Mouse (Mus musculus): ENCODE results near the gene Nek6. TPM values are rescaled to one million over a fixed set of nuclear protein-coding genes. Genes with fewer than 3 reads are reported as not detected.

Nek6 gene
- polyA plus RNA-seq, 1 experiment: 17.2 TPM

DNA sequence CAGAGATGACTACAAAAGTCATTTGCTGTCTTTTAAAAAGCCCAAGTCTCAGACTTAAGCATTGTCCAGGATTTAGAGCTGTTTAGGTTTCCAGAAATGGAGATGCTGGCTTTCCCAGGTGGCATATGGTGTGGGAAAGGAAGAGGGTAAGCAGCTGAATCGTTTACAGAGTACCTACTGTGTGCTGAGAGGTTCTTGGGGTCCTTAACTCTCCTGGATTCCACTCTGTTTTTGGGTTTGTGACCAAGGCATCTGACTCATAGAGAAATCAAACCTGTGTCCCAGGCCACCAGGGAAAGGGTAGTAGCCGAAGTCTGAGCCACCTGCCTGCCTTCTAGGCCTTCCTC lies 1.7 kb downstream of the Nek6 start:
- TF ChIP-seq POLR2A (IDR thresholded peaks at IDR 0.05; ENCODE audit: control insufficient read depth, extremely low read depth, insufficient read depth, low read length, poor library complexity): no peak
- no peak for TF ChIP-seq CTCF (IDR thresholded peaks at IDR 0.05; ENCODE audit: borderline replicate concordance, control insufficient read depth, extremely low read depth, insufficient read depth, low read length, poor library complexity)
- DNase-seq: no peak
- no peaks in the 10 kb centered on the region for H3K36me3 ChIP-seq (ENCODE audit: control insufficient read depth, insufficient read depth, low read length)
- no peak overlapping the region for H3K27ac ChIP-seq (ENCODE audit: control insufficient read depth, insufficient read depth, low read length)
- peaks cover 8% of the 10 kb centered on the region for H3K4me1 ChIP-seq (replicated peaks; ENCODE audit: control insufficient read depth, insufficient read depth, low read length)
- 80% methylated on average over 2 of the region's 2 CpGs for WGBS
- H3K4me3 ChIP-seq (ENCODE audit: control insufficient read depth, insufficient read depth, low read length): no peak overlapping the region
- H3K27me3 ChIP-seq (ENCODE audit: control insufficient read depth, insufficient read depth, low read length): no peaks in the 10 kb centered on the region

DNA sequence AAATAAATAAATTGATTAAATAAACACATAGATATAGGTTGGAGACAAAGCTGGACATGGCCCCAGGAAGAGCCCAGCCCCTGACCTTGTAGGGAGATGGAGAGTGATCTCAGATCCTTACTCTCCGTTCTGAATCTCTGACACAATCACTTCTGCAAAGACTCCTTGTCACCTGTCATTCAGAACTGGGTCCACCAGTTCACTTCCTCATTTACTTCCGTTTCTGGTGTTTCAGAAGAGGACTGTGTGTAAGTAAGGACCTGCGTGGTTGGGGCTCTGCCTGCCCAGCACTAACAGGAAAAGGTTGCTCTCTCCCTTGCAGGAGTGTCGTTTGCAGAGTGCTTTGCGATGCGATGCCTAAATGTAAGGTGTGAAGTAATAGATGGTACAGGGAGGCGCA lies 3.0 kb downstream of the Nek6 start:
- WGBS: 17% methylated on average over 7 of the region's 7 CpGs
- no peak for DNase-seq
- TF ChIP-seq CTCF (IDR thresholded peaks at IDR 0.05; ENCODE audit: borderline replicate concordance, control insufficient read depth, extremely low read depth, insufficient read depth, low read length, poor library complexity) (no peak), POLR2A (IDR thresholded peaks at IDR 0.05; ENCODE audit: control insufficient read depth, extremely low read depth, insufficient read depth, low read length, poor library complexity) (no peak)
- Histone ChIP-seq H3K4me1 (replicated peaks; ENCODE audit: control insufficient read depth, insufficient read depth, low read length) (peaks cover 8% of the 10 kb centered on the region), H3K27me3 (ENCODE audit: control insufficient read depth, insufficient read depth, low read length) (no peaks in the 10 kb centered on the region), H3K4me3 (ENCODE audit: control insufficient read depth, insufficient read depth, low read length) (no peak overlapping the region), H3K27ac (ENCODE audit: control insufficient read depth, insufficient read depth, low read length) (no peak overlapping the region), H3K36me3 (ENCODE audit: control insufficient read depth, insufficient read depth, low read length) (no peaks in the 10 kb centered on the region)

DNA sequence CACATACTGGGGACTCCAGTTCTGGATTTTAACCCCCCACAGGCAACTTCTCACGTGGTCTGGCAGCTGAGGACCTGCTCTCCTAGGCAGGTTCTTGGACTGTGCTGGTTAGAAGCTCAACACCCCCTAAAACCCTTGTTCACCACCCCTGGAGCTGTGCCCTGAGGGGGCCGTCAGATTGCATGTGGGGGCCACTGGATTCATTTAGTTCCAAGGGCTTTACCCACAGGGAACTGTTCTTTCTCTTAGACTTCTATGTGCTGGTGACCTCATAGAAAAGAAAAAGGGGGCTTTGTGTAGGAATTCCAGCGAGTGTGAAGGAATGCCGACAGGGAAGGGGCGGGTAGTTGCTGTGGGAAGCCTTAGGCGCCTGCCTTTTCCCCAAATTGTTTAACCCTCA lies 4.0 kb downstream of the Nek6 start:
- no peak for TF ChIP-seq POLR2A (IDR thresholded peaks at IDR 0.05; ENCODE audit: control insufficient read depth, extremely low read depth, insufficient read depth, low read length, poor library complexity)
- no peak for TF ChIP-seq CTCF (IDR thresholded peaks at IDR 0.05; ENCODE audit: borderline replicate concordance, control insufficient read depth, extremely low read depth, insufficient read depth, low read length, poor library complexity)
- DNase-seq: no peak
- WGBS: 93% methylated on average over 6 of the region's 6 CpGs
- Histone ChIP-seq H3K36me3 (ENCODE audit: control insufficient read depth, insufficient read depth, low read length) (no peaks in the 10 kb centered on the region), H3K4me3 (ENCODE audit: control insufficient read depth, insufficient read depth, low read length) (no peak overlapping the region), H3K27me3 (ENCODE audit: control insufficient read depth, insufficient read depth, low read length) (no peaks in the 10 kb centered on the region), H3K27ac (ENCODE audit: control insufficient read depth, insufficient read depth, low read length) (no peak overlapping the region), H3K4me1 (replicated peaks; ENCODE audit: control insufficient read depth, insufficient read depth, low read length) (peaks cover 8% of the 10 kb centered on the region)

DNA sequence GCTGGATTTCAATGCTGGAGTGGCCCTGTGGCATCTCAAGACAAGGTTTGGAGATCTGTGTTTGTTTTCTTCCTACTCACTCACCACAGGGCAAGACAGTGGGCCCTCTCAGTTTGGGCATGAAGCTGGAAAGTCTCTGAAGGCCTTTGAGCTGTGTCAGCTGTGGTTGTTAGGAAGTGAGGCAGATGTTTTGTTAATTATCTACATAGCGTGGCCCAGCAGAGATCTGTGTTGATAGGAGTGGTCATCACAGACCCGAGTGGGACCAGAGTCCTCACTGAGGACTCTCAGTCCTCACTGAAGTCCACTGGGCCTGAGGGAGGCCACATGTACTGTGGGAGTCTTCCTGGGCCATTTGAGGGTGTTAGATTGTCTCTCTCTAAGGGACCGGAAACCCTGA lies 5.0 kb downstream of the Nek6 start:
- DNase-seq: no peak
- H3K4me1 ChIP-seq (replicated peaks; ENCODE audit: control insufficient read depth, insufficient read depth, low read length): peaks cover 5% of the 10 kb centered on the region
- H3K4me3 ChIP-seq (ENCODE audit: control insufficient read depth, insufficient read depth, low read length): no peak overlapping the region

DNA sequence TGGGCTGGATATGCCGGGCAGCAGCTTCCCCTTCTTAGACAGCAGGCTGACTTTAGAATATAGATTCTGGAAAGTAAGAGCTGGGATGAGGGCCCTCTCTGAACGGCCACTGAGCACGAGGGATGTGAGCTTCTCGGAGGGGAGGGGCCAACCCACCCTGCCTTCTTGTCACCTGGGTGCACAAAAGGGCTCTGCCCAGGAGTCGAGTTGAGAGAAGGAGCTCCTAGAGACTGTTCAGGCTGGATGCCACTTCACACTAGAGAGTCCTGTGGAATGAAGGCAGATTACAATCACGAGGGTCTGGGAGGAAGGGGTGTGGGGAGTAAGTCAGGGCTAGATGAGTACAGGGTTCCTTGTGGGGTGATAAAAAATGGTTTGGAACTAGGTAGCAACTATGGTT lies 5.6 kb downstream of the Nek6 start:
- no peaks in the 10 kb centered on the region for H3K27me3 ChIP-seq (ENCODE audit: control insufficient read depth, insufficient read depth, low read length)
- TF ChIP-seq POLR2A (IDR thresholded peaks at IDR 0.05; ENCODE audit: control insufficient read depth, extremely low read depth, insufficient read depth, low read length, poor library complexity) (no peak), CTCF (IDR thresholded peaks at IDR 0.05; ENCODE audit: borderline replicate concordance, control insufficient read depth, extremely low read depth, insufficient read depth, low read length, poor library complexity) (no peak)
- no peaks in the 10 kb centered on the region for H3K36me3 ChIP-seq (ENCODE audit: control insufficient read depth, insufficient read depth, low read length)
- H3K4me1 ChIP-seq (replicated peaks; ENCODE audit: control insufficient read depth, insufficient read depth, low read length): peaks cover 2% of the 10 kb centered on the region
- DNase-seq: no peak
- H3K4me3 ChIP-seq (ENCODE audit: control insufficient read depth, insufficient read depth, low read length): no peak overlapping the region
- WGBS: 89% methylated on average over 6 of the region's 6 CpGs
- H3K27ac ChIP-seq (ENCODE audit: control insufficient read depth, insufficient read depth, low read length): no peak overlapping the region

More for the DNA sequence above, 5.0 kb downstream of the Nek6 start:
- Histone ChIP-seq H3K36me3 (ENCODE audit: control insufficient read depth, insufficient read depth, low read length) (no peaks in the 10 kb centered on the region), H3K27ac (ENCODE audit: control insufficient read depth, insufficient read depth, low read length) (no peak overlapping the region), H3K27me3 (ENCODE audit: control insufficient read depth, insufficient read depth, low read length) (no peaks in the 10 kb centered on the region)
- TF ChIP-seq POLR2A (IDR thresholded peaks at IDR 0.05; ENCODE audit: control insufficient read depth, extremely low read depth, insufficient read depth, low read length, poor library complexity): no peak
- TF ChIP-seq CTCF (IDR thresholded peaks at IDR 0.05; ENCODE audit: borderline replicate concordance, control insufficient read depth, extremely low read depth, insufficient read depth, low read length, poor library complexity): no peak
- WGBS: 89% methylated on average over 3 of the region's 3 CpGs

DNA sequence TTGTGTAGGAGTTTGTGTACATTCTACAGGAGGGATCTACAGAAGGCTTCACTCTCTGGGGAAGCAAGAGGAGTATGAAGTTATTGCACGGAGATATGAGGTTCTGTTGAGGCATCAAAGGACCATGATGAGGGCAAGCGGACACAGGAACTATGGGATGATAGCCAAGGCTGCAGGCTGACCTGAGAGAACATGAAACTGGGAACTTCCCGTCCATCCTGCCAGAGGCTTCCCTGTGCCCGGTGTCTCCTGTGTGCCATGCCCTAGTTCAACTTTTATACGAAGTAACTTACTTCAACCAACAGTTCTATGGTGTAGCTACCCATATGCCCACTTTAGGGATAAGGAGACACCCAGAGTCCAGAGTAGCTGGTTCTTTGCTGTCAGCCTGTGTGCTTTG lies 7.3 kb downstream of the Nek6 start:
- H3K27me3 ChIP-seq (ENCODE audit: control insufficient read depth, insufficient read depth, low read length): no peaks in the 10 kb centered on the region
- no peaks in the 10 kb centered on the region for H3K36me3 ChIP-seq (ENCODE audit: control insufficient read depth, insufficient read depth, low read length)
- H3K4me3 ChIP-seq (ENCODE audit: control insufficient read depth, insufficient read depth, low read length): no peak overlapping the region
- no peak for TF ChIP-seq POLR2A (IDR thresholded peaks at IDR 0.05; ENCODE audit: control insufficient read depth, extremely low read depth, insufficient read depth, low read length, poor library complexity)
- no peak for TF ChIP-seq CTCF (IDR thresholded peaks at IDR 0.05; ENCODE audit: borderline replicate concordance, control insufficient read depth, extremely low read depth, insufficient read depth, low read length, poor library complexity)
- no peak overlapping the region for H3K27ac ChIP-seq (ENCODE audit: control insufficient read depth, insufficient read depth, low read length)
- no peaks in the 10 kb centered on the region for H3K4me1 ChIP-seq (replicated peaks; ENCODE audit: control insufficient read depth, insufficient read depth, low read length)
- DNase-seq: no peak
- WGBS: 94% methylated on average over 5 of the region's 5 CpGs

DNA sequence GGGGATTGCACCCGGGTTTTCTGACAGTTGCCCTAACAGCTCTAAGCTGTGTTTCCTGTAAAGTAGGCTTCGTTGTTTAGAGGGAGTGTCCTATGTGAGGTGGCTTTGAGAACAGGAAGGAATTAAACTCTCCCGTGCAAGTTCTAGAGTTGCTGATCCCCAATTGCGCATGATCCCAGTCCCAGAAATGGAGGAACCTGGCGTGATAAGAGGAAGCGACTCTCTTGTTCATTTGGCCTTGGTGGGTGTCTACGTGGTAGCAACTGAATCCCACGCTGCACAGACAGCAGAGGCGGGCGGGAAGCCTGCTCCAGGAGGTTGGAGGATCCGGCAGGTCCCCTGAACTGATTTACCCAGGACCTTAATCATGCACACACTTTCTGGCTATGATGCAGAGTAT lies 8.5 kb downstream of the Nek6 start:
- no peak for TF ChIP-seq CTCF (IDR thresholded peaks at IDR 0.05; ENCODE audit: borderline replicate concordance, control insufficient read depth, extremely low read depth, insufficient read depth, low read length, poor library complexity)
- no peak for TF ChIP-seq POLR2A (IDR thresholded peaks at IDR 0.05; ENCODE audit: control insufficient read depth, extremely low read depth, insufficient read depth, low read length, poor library complexity)
- H3K4me3 ChIP-seq (ENCODE audit: control insufficient read depth, insufficient read depth, low read length): no peak overlapping the region
- H3K27ac ChIP-seq (ENCODE audit: control insufficient read depth, insufficient read depth, low read length): no peak overlapping the region
- DNase-seq: no peak
- H3K36me3 ChIP-seq (ENCODE audit: control insufficient read depth, insufficient read depth, low read length): no peaks in the 10 kb centered on the region
- WGBS: 52% methylated on average over 11 of the region's 11 CpGs
- no peaks in the 10 kb centered on the region for H3K27me3 ChIP-seq (ENCODE audit: control insufficient read depth, insufficient read depth, low read length)
- no peaks in the 10 kb centered on the region for H3K4me1 ChIP-seq (replicated peaks; ENCODE audit: control insufficient read depth, insufficient read depth, low read length)

All from thymus, adult 2 months (tissue).